Mouse (Mus musculus): ENCODE data around the gene Mtmr2.

Gene Mtmr2

DNA sequence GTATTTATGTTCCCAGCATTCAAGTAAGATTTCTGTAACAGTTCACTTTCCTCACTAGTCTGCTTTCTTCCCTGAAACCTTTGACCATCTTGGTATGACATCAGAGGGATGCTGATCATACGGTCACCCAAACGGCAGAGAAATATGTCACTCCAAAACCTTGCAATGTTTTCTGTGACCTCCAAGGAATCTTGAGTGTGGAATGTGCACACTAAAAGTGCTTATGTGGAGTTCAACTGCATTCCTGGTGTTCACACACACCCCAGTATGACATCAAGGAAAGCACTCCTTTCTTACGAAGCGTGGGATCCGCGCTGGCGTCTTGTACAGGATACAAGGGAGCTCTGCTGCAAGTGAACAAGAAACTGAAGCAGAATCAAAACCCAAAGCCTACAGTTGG, 58.6 kb downstream of the Mtmr2 start:
- no peak for DNase-seq (ENCODE audit: low read depth, low spot score)

GRCm38 (mm10) chr9:13807657-13808056, 59.4 kb downstream of the Mtmr2 start:
- no peak for DNase-seq (ENCODE audit: low read depth, low spot score)

DNA sequence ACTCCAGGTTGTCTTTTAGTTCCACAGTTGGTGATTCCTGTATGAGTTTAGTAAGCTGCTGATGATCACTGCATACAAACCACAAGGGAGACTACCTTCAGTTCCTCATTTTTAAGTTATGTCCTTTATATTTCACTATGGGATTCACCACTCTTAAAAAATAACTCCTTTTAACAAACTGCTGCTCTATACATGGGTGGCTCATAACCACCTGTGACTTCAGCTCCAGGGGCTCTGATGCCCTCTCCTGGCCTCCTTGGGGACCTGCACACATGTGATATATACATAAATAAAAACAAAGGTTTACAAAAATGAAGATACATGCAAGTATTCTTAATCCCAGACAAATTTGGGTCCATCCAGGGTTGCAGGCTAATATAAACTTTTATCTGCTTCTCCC, 61.7 kb downstream of the Mtmr2 start:
- DNase-seq (ENCODE audit: low read depth, low spot score), result no peak

DNA sequence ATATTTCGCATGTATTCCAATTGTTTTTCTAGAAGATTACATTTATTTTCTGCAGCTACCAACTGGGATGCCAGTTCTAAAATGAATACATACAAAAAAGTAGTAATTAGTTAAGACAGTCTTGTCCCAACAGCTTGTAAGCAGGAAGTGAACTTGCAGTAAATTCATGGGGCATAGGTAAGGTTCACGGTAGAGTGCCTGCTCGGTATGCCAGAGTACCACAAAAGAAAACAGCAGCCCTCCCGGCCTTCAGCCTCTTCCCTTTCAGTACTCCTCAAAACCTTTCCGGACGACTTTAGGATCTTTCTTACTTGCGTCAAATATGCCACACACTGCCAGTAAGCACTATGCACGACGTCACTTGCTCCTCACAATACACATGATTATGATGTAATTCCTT, 70.2 kb downstream of the Mtmr2 start:
- no peak for DNase-seq (ENCODE audit: low read depth, low spot score)

DNA sequence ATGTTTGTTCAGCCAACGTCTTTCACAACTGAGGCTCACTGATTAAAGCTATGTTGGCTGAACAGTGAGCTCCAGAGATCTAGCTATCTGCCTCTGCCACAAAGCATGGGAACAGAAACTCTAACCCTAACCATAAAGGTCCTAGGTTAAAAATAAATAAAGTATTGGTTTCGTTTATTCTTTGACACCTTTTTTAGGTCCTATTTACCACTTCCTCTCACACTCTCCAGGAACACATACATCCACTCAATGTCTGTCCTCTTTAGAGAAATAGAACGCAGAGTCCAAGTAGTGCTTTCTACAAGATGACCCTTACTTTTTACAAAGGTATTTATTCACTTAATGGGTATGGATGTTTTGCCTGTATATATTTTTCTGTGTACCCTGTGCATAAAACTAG, 72.6 kb downstream of the Mtmr2 start:
- DNase-seq (ENCODE audit: low read depth, low spot score), result no peak

DNA sequence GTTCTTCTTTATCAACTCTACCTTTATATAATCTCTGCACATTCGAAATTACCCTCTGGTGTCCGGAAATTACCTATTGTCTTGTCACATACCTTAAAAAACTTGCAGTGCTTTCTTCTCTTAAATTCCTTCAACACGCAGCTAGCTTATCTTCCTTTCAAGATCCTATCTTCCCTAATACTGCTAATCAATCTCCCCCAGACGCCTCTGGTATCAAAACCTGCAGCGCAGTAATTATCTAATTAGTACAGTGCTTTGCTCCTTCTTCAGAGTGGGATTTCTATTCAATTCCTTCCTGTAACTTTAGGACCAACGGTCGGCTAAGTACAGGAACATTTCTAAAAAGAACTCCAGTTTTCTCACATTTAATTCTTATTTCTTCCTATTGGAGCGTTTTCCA, 77.7 kb downstream of the Mtmr2 start:
- no peak for DNase-seq (ENCODE audit: low read depth, low spot score)

DNA sequence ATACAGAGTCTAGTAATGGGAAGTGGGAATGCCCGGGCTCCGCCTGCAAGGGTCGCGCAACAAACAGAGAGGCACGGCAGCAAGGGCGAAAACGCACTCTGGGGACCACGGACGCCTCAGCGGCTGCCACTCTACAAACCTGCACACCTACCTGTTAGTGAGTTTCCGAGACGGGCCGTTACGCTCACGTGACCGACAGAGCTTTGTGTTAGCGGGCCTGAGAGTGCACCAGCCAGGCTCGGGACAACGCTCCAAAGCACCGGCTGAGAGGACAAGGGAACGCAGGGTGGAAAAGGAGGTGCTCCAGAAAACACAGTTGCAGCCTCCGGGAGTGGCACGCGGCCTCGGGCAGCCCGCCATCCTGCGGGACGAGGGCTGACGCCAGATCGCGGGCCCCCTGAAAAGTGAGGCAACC, 78.2 kb downstream of the Mtmr2 start:
- DNase-seq (ENCODE audit: low read depth, low spot score), result no peak

DNA sequence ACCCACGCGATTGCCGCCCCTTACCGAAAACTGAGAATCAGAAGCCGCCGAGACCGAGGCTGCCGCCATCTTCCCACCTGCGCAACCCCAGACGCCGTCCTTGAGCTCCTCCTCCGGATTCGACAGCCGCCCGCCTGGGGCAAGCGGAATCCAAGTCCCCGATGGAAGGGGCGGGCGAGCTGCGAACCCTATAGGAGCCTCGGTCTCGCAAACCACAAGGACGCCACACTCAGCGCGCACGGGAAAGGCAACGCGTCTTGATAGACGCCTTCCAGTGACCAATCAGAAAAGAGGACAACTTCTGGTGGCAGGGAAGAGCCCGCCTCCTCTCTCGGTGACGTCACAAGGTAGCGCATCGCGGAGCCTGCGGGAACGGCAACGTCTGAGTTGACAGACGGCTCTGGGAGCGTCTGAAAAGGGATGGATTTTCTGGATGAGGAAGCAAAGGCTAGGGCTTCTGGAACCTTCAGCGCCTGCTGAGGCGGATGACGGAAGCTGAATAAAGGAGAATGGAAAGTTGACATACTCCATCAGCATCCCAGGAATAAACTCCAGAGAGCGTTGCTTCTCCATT, 78.7 kb downstream of the Mtmr2 start, which contains the start of gene Cep57:
Gene Cep57, minus strand, starts transcription at position 276 of the 574 bp plus-strand sequence.
- peak; percentile 98 for DNase-seq (ENCODE audit: low read depth, low spot score)

- DNase-seq (ENCODE audit: low read depth, low spot score), result peak; percentile 100
These were observed 79.3 kb downstream of the Mtmr2 start, which contains the start of gene Fam76b for GRCm38 (mm10) chr9:13827406-13828086. Gene Fam76b (plus strand): TSS chr9:13827716.

GRCm38 (mm10) chr9:13828087-13828441, 79.9 kb downstream of the Mtmr2 start:
- peak; percentile 8 for DNase-seq (ENCODE audit: low read depth, low spot score)

DNA sequence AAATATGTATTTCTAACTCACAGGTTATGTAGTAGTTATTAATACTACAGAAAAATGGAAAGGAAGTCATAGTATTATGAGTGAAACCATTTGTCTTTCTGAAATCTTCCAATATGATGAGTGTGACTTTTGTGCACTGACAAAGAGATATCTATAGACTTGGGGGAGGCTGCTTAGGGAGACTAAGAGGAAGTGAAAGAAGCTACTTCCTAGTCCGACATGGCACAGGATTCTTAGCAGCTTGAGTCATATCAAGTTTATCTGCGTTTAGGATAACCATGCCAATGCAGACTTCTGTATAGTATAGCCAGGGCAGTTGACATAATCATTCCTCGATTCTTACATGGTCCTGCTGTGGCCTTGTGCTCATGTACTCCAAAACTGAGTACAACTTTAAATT, 87.0 kb downstream of the Mtmr2 start:
- no peak for DNase-seq (ENCODE audit: low read depth, low spot score)

DNA sequence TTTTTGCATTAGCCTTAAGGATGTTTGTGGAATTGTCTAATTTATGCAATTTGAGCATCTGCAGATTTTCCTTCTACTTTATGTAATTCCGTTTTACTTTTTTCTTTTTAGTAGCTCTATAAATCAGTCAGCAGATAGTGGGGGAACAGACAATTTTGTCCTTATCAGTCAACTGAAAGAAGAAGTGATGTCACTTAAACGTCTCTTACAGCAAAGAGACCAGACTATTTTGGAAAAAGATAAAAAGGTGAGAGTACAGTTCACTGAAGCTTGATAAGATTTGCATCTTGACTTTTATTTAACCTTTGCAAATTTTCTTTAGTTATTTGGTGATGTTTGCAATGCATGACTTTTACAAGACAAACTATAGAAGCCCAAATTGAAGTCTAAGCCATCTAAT, 88.5 kb downstream of the Mtmr2 start:
- no peak for DNase-seq (ENCODE audit: low read depth, low spot score)

- no peak for DNase-seq (ENCODE audit: low read depth, low spot score)
These were observed 99.4 kb downstream of the Mtmr2 start for GRCm38 (mm10) chr9:13847591-13847990.

GRCm38 (mm10) chr9:13848481-13849480, 100.6 kb downstream of the Mtmr2 start:
- peak; percentile 26 for DNase-seq (ENCODE audit: low read depth, low spot score)

DNA sequence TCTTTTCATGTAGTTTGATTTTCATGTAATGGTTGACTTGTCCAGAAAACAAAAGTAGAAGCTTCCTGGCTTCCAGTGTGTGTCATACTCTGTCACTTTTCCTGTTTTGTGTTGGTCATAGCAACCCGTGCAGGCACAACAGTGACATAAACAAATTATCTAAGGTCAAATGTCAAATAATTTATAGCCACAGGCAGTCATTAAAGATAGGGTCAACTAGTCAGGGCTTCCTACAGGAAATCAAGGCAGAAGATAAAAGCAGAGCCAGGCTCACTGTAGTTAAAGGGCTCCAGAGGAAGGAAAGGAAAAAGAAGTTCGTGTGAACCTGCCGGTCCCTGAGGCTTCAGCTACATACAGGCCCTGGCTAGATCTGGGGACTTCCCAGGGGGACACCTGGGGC, 105.7 kb downstream of the Mtmr2 start:
- no peak for DNase-seq (ENCODE audit: low read depth, low spot score)
